ENCODE assay signal across 18 mouse cellular contexts in the genomic region with DNA sequence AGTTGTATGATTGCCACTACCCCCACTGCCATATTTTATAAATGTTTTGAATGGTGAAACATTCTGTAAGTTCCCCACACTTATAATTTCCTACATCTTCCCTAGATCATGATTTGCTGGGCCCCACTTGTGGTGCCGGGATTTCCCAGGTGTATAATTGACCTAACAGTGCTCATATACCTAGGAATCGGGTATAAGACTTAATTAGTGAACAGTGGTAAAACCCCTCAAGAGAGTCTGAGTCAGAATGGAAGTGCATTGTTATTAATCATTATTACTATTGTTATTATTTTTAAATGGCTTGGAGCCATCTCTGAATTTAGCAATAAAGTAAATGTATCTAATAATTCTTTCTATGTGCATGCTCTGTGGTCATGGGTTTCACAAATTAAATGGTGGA.
A peak's percentile ranks its signal among the peaks of the same experiment; 100 is the strongest.
DNase-seq lines count a peak whose midpoint lies in the region; ATAC-seq and TF ChIP-seq lines count a peak whose summit lies in the region.
"Had no signal": no experiment of that assay in that cellular context is flagged by ENCODE, and none has a peak within 500 bp of the region (broad histone marks: within the 10 kb centered on the region; RNA-seq: fewer than 3 reads in every experiment).

No protein-coding gene starts in this region.

- ATAC-seq in heart, postnatal 0 days (ENCODE audit: insufficient read depth, low read depth), result no peak
- no peak for ATAC-seq in liver, postnatal 0 days
- ATAC-seq in liver, embryonic 12.5 days, result no peak
- ATAC-seq: forebrain, embryonic 16.5 days had no signal

- no peak for DNase-seq in gastrocnemius, adult 2 months
- DNase-seq in gastrocnemius, postnatal 14 days, result no peak
- no peak for DNase-seq in heart, postnatal 0 days (ENCODE audit: low spot score)
- no peak for DNase-seq in heart, postnatal 14 days
- no peak for DNase-seq in liver, postnatal 0 days
- DNase-seq in cerebellum, postnatal 4 days (ENCODE audit: low spot score in 2 of 2), result no peak
- DNase-seq: right cerebral cortex, postnatal 14 days; spleen, adult 18-20 months; thymus, adult 18-20 months had no signal

- H3K27ac ChIP-seq in gastrocnemius, adult 2 months, result peak overlapping the region; percentile 84
- H3K27ac ChIP-seq in heart, postnatal 0 days (ENCODE audit: low read depth), result peak overlapping the region; percentile 93
- H3K27ac ChIP-seq in liver, postnatal 0 days (ENCODE audit: low read depth), result peak overlapping the region; percentile 76
- H3K27ac ChIP-seq in liver, embryonic 12.5 days, result no peak overlapping the region
- H3K27ac ChIP-seq: limb, embryonic 10.5 days had no signal

- H3K27me3 ChIP-seq in heart, postnatal 0 days (ENCODE audit: control insufficient read depth, insufficient read depth, low read length), result no peaks in the 10 kb centered on the region
- H3K27me3 ChIP-seq in liver, postnatal 0 days (ENCODE audit: insufficient read depth, low read length), result no peaks in the 10 kb centered on the region
- H3K27me3 ChIP-seq in liver, embryonic 12.5 days (replicated peaks), result no peaks in the 10 kb centered on the region
- H3K27me3 ChIP-seq in myocyte (ENCODE audit: control insufficient read depth, insufficient read depth, insufficient read length), result no peaks in the 10 kb centered on the region
- H3K27me3 ChIP-seq: CH12.LX; embryonic facial prominence, embryonic 15.5 days; lung, embryonic 15.5 days; neural tube, embryonic 15.5 days had no signal

- H3K4me2 ChIP-seq in heart, postnatal 0 days (ENCODE audit: low read depth, low read length), result peak overlapping the region; percentile 68
- peak overlapping the region; percentile 68 for H3K4me2 ChIP-seq in liver, postnatal 0 days (ENCODE audit: low read depth, low read length)
- H3K4me2 ChIP-seq in liver, embryonic 12.5 days, result no peak overlapping the region
- H3K4me2 ChIP-seq in myocyte (ENCODE audit: low read depth), result peak overlapping the region; percentile 24

- intact Hi-C loops in gastrocnemius, adult 2 months (cut with DNase I), result loop anchor here (5.0 to 10.0 kb wide), 2 partner anchors 142 to 185 kb away; partner anchors contain the start of gene E130114P18Rik
- intact Hi-C loops in gastrocnemius, postnatal 14 days (cut with DNase I; ENCODE audit: low total_unique reads), result no loop called here
- intact Hi-C loops in heart, postnatal 14 days (cut with DNase I), result loop anchor here (5.0 kb wide), 2 partner anchors 142 to 188 kb away; partner anchors contain the start of gene E130114P18Rik

- no peak for TF ChIP-seq POLR2A in myocyte (IDR thresholded peaks at IDR 0.05; ENCODE audit: insufficient read length, low read depth)

- 73% methylated on average over 2 of the region's 2 CpGs for WGBS in heart, postnatal 0 days
- WGBS in liver, postnatal 0 days (ENCODE audit: insufficient replicate concordance), result 80% methylated on average over 2 of the region's 2 CpGs
- 76% methylated on average over 2 of the region's 2 CpGs for WGBS in liver, embryonic 12.5 days (ENCODE audit: insufficient replicate concordance)

- TF ChIP-seq EP300 in heart, postnatal 0 days (IDR thresholded peaks at IDR 0.05; ENCODE audit: low read depth), result no peak
- TF ChIP-seq EP300 in liver, postnatal 0 days (IDR thresholded peaks at IDR 0.05; ENCODE audit: low read depth), result no peak

- no peak overlapping the region for H3ac ChIP-seq in myocyte (ENCODE audit: control insufficient read depth, insufficient read length)

- H3K36me3 ChIP-seq in heart, postnatal 0 days (replicated peaks; ENCODE audit: control insufficient read depth, insufficient read depth, low read length), result no peaks in the 10 kb centered on the region
- no peaks in the 10 kb centered on the region for H3K36me3 ChIP-seq in liver, postnatal 0 days (replicated peaks; ENCODE audit: insufficient read depth, low read length)
- H3K36me3 ChIP-seq in liver, embryonic 12.5 days, result no peaks in the 10 kb centered on the region
- H3K36me3 ChIP-seq in myocyte (ENCODE audit: control insufficient read depth, insufficient read depth), result no peaks in the 10 kb centered on the region
- H3K36me3 ChIP-seq: embryonic facial prominence, embryonic 15.5 days; limb, embryonic 10.5 days; lung, embryonic 15.5 days; neural tube, embryonic 15.5 days had no signal

- H3K4me3 ChIP-seq in gastrocnemius, adult 2 months, result peak overlapping the region; percentile 65
- H3K4me3 ChIP-seq in heart, postnatal 0 days (ENCODE audit: low read depth, low read length), result peak overlapping the region; percentile 36
- H3K4me3 ChIP-seq in liver, postnatal 0 days (ENCODE audit: low read depth, low read length), result no peak overlapping the region
- H3K4me3 ChIP-seq in liver, embryonic 12.5 days, result no peak overlapping the region
- H3K4me3 ChIP-seq in myocyte, result no peak overlapping the region
- H3K4me3 ChIP-seq: embryonic facial prominence, embryonic 15.5 days; limb, embryonic 10.5 days; lung, embryonic 15.5 days; neural tube, embryonic 15.5 days had no signal

- no peaks in the 10 kb centered on the region for H3K79me2 ChIP-seq in myocyte (ENCODE audit: control insufficient read depth, insufficient read depth)

- TF ChIP-seq CTCF in gastrocnemius, adult 2 months (IDR thresholded peaks at IDR 0.05), result no peak
- no peak for TF ChIP-seq CTCF in heart, postnatal 0 days (IDR thresholded peaks at IDR 0.05; ENCODE audit: low read depth)
- no peak for TF ChIP-seq CTCF in liver, postnatal 0 days (IDR thresholded peaks at IDR 0.05; ENCODE audit: low read depth)

- peak overlapping the region; percentile 66; the same call in 1 of the 2 replicates for H3K9ac ChIP-seq in heart, postnatal 0 days (replicated peaks; ENCODE audit: low read depth, low read length)
- H3K9ac ChIP-seq in liver, postnatal 0 days (replicated peaks), result no peak overlapping the region; the same call in 1 of the 2 replicates
- no peak overlapping the region for H3K9ac ChIP-seq in liver, embryonic 12.5 days
- H3K9ac ChIP-seq: embryonic facial prominence, embryonic 15.5 days; lung, embryonic 15.5 days; neural tube, embryonic 15.5 days had no signal

- no peaks in the 10 kb centered on the region for H3K9me3 ChIP-seq in heart, postnatal 0 days (replicated peaks; ENCODE audit: control insufficient read depth, low read length)
- H3K9me3 ChIP-seq in liver, postnatal 0 days (ENCODE audit: low read length), result no peaks in the 10 kb centered on the region
- H3K9me3 ChIP-seq in liver, embryonic 12.5 days (replicated peaks), result no peaks in the 10 kb centered on the region
- H3K9me3 ChIP-seq: embryonic facial prominence, embryonic 15.5 days; limb, embryonic 10.5 days; lung, embryonic 15.5 days; megakaryocyte, embryonic 14.5 days; neural tube, embryonic 15.5 days had no signal

- H3K4me1 ChIP-seq in heart, postnatal 0 days (ENCODE audit: control insufficient read depth, insufficient read depth), result peaks cover 17% of the 10 kb centered on the region
- peaks cover 17% of the 10 kb centered on the region for H3K4me1 ChIP-seq in liver, postnatal 0 days (ENCODE audit: insufficient read depth)
- peaks cover 9% of the 10 kb centered on the region for H3K4me1 ChIP-seq in liver, embryonic 12.5 days

TF ChIP-seq in myocyte, 11 proteins besides CTCF, POLR2A, EP300 and RAD21:
- TF ChIP-seq POLR2AphosphoS2 (IDR thresholded peaks at IDR 0.05; ENCODE audit: insufficient read length, low read depth) (no peak), SRF (IDR thresholded peaks at IDR 0.05; ENCODE audit: control insufficient read depth, insufficient read length, low read depth) (no peak), CEBPB (IDR thresholded peaks at IDR 0.05; ENCODE audit: insufficient read depth, poor library complexity, severe bottlenecking) (no peak), MYOG (IDR thresholded peaks at IDR 0.05; ENCODE audit: control insufficient read depth in 1 of 3, insufficient read depth in 1 of 3, insufficient read length in 2 of 3, low read depth in 2 of 3) (no peak), USF1 (IDR thresholded peaks at IDR 0.05; ENCODE audit: low read depth) (no peak), TCF12 (IDR thresholded peaks at IDR 0.05; ENCODE audit: insufficient read depth, poor library complexity, severe bottlenecking) (no peak), E2F4 (IDR thresholded peaks at IDR 0.05; ENCODE audit: insufficient read depth) (no peak), MYOD1 (IDR thresholded peaks at IDR 0.05; ENCODE audit: control insufficient read depth in 1 of 3, insufficient read length in 2 of 3, low read depth in 2 of 3) (no peak), REST (IDR thresholded peaks at IDR 0.05; ENCODE audit: insufficient read depth, insufficient read length) (no peak), MAX (IDR thresholded peaks at IDR 0.05; ENCODE audit: low read depth) (no peak), TCF3 (IDR thresholded peaks at IDR 0.05; ENCODE audit: insufficient read length, low read depth) (no peak)

Comparison
In these comparisons a context has a peak if more than half of its experiments do, and no peak if none do; other contexts are left out.
1. H3K4me3 ChIP-seq: peak in gastrocnemius, adult 2 months (single experiment) and heart, postnatal 0 days (single experiment); none in liver, postnatal 0 days (single experiment), liver, embryonic 12.5 days (single experiment) and myocyte (single experiment).